Mouse (Mus musculus): ENCODE results near the gene Dysf.

Dysf gene

GRCm38 (mm10) chr6:84050238-84050637 lies 41.8 kb downstream of the Dysf start:
- DNase-seq (ENCODE audit: low read depth, low spot score) = no peak

DNA sequence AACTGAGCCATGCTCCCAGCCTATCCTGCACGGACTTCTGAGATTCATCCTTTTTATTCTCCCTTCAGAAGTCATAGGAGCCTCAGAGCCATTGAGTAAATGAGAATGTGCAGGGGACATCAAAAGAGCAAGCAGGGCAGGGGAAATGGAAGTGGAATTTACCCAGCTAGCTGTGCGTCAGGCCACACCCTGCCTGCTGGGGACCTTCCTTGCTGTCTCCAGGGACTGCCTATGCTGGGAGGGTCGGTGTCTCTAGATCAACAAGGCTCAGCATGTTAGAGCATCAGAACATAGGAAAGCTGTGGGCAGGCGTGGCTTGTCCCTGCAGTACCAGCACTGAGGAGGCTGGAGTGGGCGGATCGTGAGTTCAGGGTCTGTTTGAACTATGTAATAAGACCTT lies 42.6 kb downstream of the Dysf start:
- DNase-seq (ENCODE audit: low read depth, low spot score) = no peak

- DNase-seq (ENCODE audit: low read depth, low spot score) = no peak
Observed at GRCm38 (mm10) chr6:84053874-84054530, 45.6 kb downstream of the Dysf start.

GRCm38 (mm10) chr6:84055619-84056018 lies 47.2 kb downstream of the Dysf start:
- DNase-seq (ENCODE audit: low read depth, low spot score) = peak; percentile 71

- DNase-seq (ENCODE audit: low read depth, low spot score) = no peak
Observed at GRCm38 (mm10) chr6:84057216-84057615, 48.8 kb downstream of the Dysf start.

DNA sequence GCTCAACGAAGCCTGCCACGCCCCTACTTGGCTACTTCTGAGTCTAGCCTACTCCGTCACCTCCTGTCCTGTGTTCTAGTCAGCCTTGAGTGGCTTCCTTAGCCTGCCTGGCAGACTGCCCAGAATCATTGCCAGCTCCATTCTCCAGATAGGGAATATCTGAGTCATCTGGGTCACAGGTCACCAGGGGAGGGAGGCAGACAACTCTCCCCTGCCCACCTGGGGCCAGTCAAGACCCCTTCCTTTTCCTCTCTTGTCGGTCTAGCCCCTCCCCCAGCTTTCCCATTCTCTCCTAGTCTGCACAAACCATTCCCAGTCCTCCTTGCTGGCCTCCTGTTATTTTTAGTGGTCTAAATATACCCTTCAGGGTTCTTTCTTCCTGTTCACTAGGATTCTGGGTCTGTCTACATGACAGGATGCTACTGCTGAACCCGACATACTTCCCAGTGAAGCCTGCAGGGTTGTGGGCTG lies 50.3 kb downstream of the Dysf start:
- DNase-seq (ENCODE audit: low read depth, low spot score) = peak; percentile 74

DNA sequence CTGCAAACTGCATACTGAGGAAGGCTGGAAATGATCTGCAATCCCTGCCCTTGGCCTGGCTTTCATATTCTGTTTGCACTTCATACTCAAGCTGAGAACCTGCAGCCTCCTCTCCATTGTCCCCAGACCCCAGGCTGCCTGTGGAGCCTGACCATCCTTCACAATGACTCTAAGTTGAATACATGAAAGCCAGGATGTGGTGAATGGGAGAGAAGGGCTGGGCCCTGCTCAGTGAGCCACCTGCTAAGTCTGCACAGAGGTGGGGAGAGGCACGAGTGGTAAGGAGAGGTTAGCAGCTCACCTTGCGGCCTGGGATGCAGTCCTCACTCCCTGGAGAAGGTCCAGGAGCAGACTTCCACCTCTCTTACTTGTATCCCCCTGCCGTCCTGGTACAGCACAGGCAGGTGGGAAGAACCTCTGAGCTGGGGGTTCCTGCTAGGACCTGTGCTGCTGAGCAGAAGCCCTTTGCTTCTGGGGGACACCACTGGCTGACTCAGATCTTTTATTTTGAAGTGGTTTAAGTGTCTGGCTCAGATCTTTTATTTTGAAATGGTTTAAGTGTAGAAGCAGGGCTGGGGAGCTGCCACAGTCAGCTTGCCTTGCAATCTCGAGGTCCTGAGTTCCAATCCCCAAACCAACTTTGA lies 51.5 kb downstream of the Dysf start:
- DNase-seq (ENCODE audit: low read depth, low spot score) = no peak

DNA sequence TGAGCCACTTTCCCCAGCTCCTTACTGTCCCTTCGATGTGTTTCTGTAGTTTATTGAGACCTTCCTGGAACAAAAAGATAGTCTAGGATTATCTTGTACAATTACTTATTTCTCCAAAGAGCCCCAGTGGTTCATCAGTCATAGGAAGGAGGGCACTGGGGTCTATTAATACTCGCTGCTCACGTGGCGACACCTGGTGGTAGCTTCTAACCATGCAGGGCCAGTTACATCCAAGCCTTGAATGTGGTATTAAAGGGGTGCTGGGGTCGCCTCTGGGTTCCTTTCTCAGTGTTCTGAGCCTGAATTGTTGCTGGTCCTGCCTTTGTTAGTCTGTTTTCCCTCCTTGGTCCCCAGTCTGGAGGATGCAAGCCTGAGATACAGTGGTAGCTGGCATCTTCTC lies 52.9 kb downstream of the Dysf start:
- DNase-seq (ENCODE audit: low read depth, low spot score) = peak; percentile 89

GRCm38 (mm10) chr6:84062541-84062940 lies 54.2 kb downstream of the Dysf start:
- no peak for DNase-seq (ENCODE audit: low read depth, low spot score)

DNA sequence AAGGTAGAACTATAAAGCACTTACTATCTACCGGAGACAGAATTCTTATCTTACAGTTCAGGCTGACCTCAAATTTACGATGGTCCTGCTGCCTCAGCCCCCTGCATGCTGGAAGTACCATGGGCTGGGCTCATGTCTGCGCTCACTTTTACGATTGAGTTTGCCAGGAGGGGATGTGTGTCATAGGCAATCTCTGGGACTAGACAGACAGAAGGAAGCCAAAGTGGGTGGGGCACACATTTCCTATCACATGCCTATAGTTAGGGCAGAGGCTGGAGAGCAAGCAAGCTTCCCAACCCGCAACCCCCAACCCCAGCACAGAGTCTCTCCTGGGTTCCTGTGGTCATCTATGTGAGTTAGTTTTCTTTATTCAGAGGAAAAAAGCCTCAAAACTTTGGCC lies 59.8 kb downstream of the Dysf start:
- DNase-seq (ENCODE audit: low read depth, low spot score) = no peak

DNA sequence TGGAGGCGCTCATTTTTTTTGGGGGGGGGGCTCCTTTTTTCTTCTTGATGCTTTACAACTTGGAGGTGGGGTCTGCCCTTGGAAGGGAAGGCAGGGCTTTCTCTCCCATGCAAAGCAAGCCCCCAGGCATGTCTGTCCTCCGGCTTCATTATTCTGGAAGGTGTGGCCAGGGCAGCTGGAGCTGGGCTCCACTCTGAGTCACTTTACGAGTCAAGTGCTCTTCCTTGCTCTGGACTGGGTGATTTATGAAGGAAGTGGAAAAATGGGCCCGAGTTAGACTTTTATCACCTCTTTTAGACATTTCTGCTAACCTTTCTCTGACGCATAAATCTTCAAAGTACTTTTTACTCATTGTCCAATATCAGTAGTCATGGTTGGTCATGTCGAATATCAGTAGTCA lies 61.9 kb downstream of the Dysf start:
- peak; percentile 76 for DNase-seq (ENCODE audit: low read depth, low spot score)

- no peak for DNase-seq (ENCODE audit: low read depth, low spot score)
Observed at GRCm38 (mm10) chr6:84072574-84072973, 64.2 kb downstream of the Dysf start.

DNA sequence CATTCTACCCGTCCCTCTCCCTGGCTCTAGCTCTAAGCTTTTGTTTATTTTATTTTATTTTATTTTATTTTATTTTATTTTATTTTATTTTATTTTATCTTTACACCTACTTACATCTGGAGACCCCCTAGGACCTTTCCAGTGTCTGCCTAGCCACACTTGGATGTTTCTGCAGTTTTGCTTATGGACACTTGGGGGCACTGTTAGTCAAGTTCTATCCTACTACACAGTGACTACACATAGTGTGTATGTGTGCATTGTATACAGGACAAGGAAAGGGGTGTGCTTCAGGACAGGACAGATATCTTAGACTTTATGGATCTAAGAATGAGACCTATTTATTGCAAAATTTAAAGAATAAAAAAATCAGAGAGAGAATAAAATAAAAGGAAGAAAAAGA lies 69.8 kb downstream of the Dysf start:
- DNase-seq (ENCODE audit: low read depth, low spot score) = peak; percentile 61

DNA sequence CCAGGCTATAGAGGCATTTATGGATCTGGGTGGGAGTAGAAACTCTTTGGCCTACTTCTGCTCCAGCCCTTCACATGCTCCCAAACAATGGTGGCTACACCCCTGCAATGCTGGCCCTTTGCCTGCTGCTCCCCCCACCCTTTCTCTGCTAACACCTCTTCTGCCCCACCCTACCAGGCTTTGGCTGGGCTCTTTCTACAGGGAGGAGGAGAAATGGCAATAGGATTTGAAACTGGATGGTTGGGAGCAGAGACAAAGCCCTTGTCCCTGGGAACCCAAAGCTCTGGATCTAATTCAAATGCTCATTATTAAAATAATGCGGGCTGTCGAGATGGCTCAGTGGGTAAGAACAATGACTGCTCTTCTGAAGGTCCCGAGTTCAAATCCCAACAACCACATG lies 72.2 kb downstream of the Dysf start:
- no peak for DNase-seq (ENCODE audit: low read depth, low spot score)

DNA sequence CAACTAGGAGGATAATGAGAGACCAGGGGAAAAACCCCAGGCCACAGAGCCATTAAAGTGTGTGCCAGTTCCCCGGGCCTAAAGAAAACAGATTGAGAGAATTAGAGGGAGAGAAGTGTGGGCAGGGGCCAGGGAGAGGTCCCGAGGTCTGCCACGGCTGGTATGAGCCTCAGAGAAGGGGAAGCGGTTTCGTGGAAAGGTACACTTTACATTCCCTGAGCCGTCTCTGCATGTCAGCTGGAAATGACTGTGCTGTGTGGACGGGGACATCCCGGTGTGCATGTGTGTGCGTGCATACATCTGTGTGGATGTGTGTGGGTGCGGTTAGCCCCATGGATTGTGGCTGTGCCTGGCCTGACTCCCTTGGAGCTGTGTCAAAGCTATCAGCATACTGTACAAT lies 76.4 kb downstream of the Dysf start:
- DNase-seq (ENCODE audit: low read depth, low spot score) = no peak

GRCm38 (mm10) chr6:84093473-84093872 lies 85.1 kb downstream of the Dysf start:
- peak; percentile 82 for DNase-seq (ENCODE audit: low read depth, low spot score)

- no peak for DNase-seq (ENCODE audit: low read depth, low spot score)
Observed at GRCm38 (mm10) chr6:84094536-84094935, 86.1 kb downstream of the Dysf start.

DNA sequence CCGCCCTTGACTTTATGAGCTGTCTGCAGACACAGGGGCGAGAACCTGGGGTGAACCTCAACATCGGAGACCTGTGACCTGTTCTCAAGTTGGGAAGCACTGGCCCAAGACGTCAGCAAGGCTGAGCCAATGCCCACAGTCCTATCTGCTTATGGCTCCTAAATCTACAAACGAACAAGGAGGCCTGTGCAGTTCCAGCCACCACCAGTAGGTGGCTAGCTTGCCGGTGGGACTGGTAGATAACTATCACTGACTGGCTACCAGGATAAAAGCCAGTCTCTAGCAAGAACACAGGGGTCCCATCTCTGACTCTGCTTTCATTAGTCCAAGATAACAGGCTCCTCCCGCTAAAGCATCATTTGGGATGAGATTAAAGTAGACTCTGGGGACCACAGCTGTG lies 86.6 kb downstream of the Dysf start:
- DNase-seq (ENCODE audit: low read depth, low spot score) = peak; percentile 88

GRCm38 (mm10) chr6:84095882-84096281 lies 87.5 kb downstream of the Dysf start:
- DNase-seq (ENCODE audit: low read depth, low spot score) = peak; percentile 96

DNA sequence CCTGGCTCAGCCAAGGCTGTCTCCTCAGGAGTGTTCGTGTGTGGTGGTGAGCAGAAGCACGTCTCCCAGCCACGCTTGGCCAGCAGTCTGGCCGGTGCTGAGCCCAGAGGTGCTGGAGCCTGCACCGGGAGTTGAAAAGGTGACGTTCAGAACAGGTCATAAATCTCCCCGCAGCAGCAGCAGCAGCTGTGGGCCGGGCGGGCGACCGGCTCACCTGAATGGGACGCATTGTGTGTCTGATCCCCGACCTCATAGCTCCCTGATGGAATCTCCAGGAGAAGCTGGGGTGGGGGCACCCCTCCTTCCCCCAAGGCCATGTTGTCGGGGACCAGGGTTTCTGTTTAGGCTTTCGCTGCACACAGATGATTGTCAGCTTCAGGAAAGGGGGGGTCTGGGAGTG lies 93.6 kb downstream of the Dysf start:
- DNase-seq (ENCODE audit: low read depth, low spot score) = no peak

DNA sequence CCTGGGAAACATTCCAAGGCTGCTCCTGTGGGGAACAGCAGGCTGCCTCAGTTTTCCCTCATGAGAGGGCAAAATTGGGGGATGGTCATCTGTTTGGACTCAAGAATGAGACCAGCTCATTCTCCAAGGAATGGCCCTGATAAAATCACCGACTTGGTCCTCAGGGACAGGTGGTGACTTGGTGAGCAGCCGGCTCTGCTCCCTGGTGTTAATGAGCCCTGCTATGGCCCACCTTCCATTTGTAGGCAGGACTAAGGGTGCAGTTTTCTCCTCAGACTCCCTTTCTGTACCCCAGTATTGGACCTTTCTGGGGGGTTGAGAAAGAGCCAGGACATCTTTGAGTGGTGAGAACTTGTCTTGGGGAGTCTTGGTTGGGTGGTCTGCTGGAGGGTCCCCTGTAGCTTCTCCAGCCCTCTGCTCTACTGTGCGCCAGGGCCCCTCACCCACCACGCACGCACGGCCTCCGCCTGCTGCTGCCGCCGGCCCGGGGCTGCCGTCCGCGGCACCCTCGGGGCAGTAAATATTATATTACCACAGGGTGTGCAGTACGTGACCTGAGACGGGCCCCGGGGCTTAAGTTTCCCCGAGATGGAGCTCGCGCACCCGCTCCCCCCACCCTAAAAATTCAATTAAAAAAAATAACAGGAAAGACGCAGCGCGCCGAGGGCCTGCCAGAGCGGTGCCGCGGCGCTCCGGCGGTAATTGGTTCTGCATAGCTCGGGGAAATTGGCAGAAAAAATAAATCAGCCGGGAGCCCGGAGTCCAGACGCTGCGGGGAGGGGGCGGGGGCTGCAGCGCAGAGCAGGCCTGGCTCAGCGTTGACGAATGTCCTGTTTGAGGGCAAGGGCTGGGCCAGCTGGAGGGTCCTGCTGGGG lies 97.0 kb downstream of the Dysf start:
- DNase-seq (ENCODE audit: low read depth, low spot score) = no peak

- DNase-seq (ENCODE audit: low read depth, low spot score) = no peak
Observed at GRCm38 (mm10) chr6:84106082-84106481, 97.7 kb downstream of the Dysf start.

DNA sequence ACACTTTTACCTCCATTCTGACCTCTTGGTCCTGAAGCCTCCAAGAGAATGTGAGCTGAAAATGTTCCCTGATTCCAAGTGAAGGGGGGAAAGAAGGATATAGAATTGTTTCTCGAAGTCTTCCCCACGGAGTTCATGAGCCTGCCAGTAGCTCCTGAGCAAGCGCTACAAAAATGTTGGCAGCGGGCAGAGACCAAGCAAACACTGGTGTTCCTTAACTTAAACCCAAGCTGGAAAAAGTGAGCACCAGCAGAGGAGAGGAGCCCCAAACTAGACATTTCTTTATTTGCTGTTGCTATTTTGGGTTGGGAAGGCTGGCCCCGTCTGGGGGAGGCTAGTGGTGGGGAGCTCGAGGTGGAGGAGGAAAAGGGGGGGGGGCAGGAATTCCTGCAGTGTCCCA lies 102.0 kb downstream of the Dysf start:
- DNase-seq (ENCODE audit: low read depth, low spot score) = no peak
